Mouse (Mus musculus): ENCODE measurements around the gene BC024978. TPM values are rescaled to one million over a fixed set of nuclear protein-coding genes. Genes with fewer than 3 reads are reported as not detected.

Gene BC024978
- 0.16 and 0.19 TPM in 2 replicates for polyA plus RNA-seq (2012)

DNA sequence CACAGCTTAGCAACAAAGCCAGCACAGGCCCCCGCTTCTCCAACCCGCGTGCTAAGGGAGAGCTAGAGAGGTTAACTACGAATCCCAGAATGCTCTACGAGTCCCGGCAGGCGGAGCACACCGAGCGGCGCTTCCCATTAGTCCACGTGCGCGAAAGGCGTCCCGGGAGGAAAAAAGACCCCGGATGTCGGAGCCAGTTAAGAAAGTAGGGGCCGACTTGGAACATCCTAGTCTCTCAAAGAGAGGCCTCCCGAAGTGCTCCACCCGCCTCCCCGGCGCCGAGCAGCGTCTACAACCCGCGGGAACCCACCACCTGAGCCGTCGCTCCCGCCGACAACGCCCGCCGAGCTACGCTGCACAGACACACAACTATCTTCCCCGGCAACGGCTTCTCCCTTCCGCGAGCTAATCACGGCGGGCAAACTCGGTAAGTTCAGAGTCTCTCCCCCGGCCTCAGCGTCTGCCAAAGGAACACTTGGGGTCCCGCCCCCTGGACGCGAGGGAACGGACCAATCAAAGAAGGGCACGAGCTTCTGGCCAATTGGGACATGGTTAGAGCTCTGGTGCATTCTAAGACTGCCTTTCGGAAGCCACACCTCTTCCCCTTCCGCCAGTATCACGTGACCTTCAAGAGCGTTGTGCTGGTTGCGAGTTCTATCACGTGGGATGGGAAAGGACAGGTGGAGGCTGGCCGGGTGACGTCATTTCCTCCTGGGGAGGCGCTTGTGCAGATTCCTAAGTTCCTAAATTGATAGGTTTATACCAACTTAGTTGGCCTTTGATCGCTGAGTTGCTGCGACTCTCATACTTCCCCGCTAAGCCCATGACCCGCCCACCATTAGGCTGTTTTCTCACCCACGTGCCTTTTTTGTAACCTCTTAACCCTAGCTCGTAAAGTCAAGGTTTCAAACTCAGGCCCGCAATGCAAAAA is at the start of gene BC024978, which contains the start of gene Snrpa:
BC024978 (plus strand) TSS at position 101 of the 931 bp plus-strand sequence.
Snrpa (minus strand) TSS at position 591 of the 931 bp plus-strand sequence.
- Histone ChIP-seq H3K4me3 (replicated peaks) (peak within 1 kb of the TSS; percentile 95), H3K36me3 (ENCODE audit: control insufficient read depth) (peaks cover 43% of the 10 kb centered on the region), H3K4me1 (ENCODE audit: control insufficient read depth) (peaks cover 40% of the 10 kb centered on the region), H3K9me3 (ENCODE audit: control insufficient read depth, low read length) (no peaks in the 10 kb centered on the region), H3K27me3 (ENCODE audit: control insufficient read depth) (no peaks in the 10 kb centered on the region)
- TF ChIP-seq GATA1 (IDR thresholded peaks at IDR 0.05; ENCODE audit: low read length) (no peak), TAL1 (IDR thresholded peaks at IDR 0.05; ENCODE audit: low read length) (no peak)

DNA sequence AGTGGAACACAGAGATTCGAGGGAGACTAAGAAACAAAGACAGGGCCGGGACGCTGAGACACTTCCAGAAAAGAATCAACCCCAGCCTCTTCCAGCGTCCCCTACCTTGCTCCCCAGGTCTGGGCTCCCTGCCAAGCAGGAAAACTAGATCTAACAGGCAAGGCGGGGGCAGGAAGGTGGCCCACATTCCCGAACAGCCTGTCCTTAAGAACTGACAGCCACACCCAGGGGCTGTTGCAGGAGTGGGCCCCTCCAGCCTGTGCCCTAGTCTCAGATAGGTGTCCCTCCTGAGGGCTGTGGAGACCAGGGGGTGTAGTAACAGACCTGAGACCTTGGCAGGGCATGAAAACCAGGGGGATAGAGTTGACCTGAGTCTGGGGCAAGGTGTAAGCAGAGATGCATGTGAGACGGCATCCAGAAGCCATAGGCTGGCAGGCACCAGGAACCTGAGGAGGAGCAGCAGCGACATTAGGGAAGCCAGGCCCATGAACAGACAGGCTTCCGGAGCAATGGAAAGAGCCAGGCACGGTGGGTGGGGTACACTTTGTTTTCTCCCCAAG is 42.3 kb upstream of the BC024978 start, which contains the start of gene Cyp2t4:
Cyp2t4 (plus strand) TSS at position 510 of the 560 bp plus-strand sequence.
- no peaks in the 10 kb centered on the region for H3K4me1 ChIP-seq (ENCODE audit: control insufficient read depth)
- peaks cover 12% of the 10 kb centered on the region for H3K36me3 ChIP-seq (ENCODE audit: control insufficient read depth)
- no peaks in the 10 kb centered on the region for H3K9me3 ChIP-seq (ENCODE audit: control insufficient read depth, low read length)
- TF ChIP-seq GATA1 (IDR thresholded peaks at IDR 0.05; ENCODE audit: low read length): no peak
- no peak for TF ChIP-seq TAL1 (IDR thresholded peaks at IDR 0.05; ENCODE audit: low read length)
- no peak within 1 kb of the TSS for H3K4me3 ChIP-seq (replicated peaks)
- no peaks in the 10 kb centered on the region for H3K27me3 ChIP-seq (ENCODE audit: control insufficient read depth)

DNA sequence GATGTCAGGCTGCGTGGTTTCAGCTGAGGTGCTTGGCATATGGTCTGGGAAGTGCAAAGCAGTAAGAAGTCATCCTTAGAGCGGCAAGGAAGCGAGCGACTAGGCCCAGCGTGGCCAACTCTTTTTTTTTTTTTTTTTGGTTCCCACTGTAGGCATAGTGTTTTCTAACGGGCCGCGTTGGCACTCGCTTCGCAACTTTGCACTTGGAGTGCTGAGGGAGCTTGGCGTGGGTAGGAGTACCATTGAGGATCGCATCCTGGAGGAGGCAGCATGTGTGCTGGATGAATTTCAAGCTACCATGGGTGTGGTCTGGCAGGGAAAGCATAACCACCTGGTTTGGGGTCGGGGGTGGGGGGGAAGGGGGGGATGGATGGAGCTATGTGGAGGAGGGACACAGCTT is 39.6 kb upstream of the BC024978 start:
- no peaks in the 10 kb centered on the region for H3K9me3 ChIP-seq (ENCODE audit: control insufficient read depth, low read length)
- TF ChIP-seq GATA1 (IDR thresholded peaks at IDR 0.05; ENCODE audit: low read length) (no peak), TAL1 (IDR thresholded peaks at IDR 0.05; ENCODE audit: low read length) (no peak)
- H3K36me3 ChIP-seq (ENCODE audit: control insufficient read depth): peaks cover 36% of the 10 kb centered on the region
- no peak overlapping the region for H3K4me3 ChIP-seq (replicated peaks)
- no peaks in the 10 kb centered on the region for H3K27me3 ChIP-seq (ENCODE audit: control insufficient read depth)
- peaks cover 11% of the 10 kb centered on the region for H3K4me1 ChIP-seq (ENCODE audit: control insufficient read depth)

DNA sequence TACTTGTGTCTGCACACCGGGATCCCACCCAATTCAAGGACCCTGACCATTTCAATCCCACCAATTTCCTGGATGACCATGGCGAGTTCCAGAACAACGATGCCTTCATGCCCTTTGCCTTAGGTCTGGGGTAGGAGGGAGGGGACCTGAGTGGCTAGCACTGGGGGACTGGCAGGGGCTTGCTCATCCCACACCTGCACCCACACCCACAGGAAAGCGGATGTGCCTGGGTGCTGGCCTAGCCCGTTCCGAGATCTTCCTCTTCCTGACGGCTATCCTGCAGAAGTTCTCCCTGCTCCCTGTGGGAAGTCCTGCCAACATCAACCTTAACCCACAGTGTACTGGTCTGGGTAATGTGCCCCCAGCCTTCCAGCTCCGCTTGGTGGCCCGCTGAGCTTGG is 37.4 kb upstream of the BC024978 start:
- peaks cover 27% of the 10 kb centered on the region for H3K4me1 ChIP-seq (ENCODE audit: control insufficient read depth)
- H3K27me3 ChIP-seq (ENCODE audit: control insufficient read depth): no peaks in the 10 kb centered on the region
- peaks cover 58% of the 10 kb centered on the region for H3K36me3 ChIP-seq (ENCODE audit: control insufficient read depth)
- H3K9me3 ChIP-seq (ENCODE audit: control insufficient read depth, low read length): no peaks in the 10 kb centered on the region
- TF ChIP-seq GATA1 (IDR thresholded peaks at IDR 0.05; ENCODE audit: low read length) (no peak), TAL1 (IDR thresholded peaks at IDR 0.05; ENCODE audit: low read length) (no peak)
- H3K4me3 ChIP-seq (replicated peaks): no peak overlapping the region

DNA sequence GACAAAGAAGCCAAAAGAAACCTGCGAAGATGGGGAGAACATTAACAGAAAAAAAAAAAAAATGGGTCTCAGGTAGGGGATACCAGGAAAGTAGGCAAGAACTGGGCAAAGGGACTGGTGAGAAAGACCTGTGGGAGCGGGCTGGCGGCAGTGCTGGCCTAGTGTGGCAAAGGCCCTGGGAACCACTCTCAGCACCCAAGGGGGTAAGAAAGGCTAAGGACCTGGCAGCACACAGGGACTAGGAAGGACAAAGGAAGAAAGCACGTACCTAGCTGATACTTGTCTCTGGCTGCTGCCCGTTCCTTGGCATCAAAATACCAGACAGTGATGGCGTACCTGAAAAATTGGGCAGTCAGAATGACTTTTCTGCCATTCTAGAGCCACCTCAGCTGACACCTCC is 36.3 kb upstream of the BC024978 start:
- TF ChIP-seq TAL1 (IDR thresholded peaks at IDR 0.05; ENCODE audit: low read length) (no peak), GATA1 (IDR thresholded peaks at IDR 0.05; ENCODE audit: low read length) (no peak)
- Histone ChIP-seq H3K36me3 (ENCODE audit: control insufficient read depth) (peaks cover 67% of the 10 kb centered on the region), H3K9me3 (ENCODE audit: control insufficient read depth, low read length) (no peaks in the 10 kb centered on the region), H3K27me3 (ENCODE audit: control insufficient read depth) (no peaks in the 10 kb centered on the region), H3K4me3 (replicated peaks) (no peak overlapping the region), H3K4me1 (ENCODE audit: control insufficient read depth) (peaks cover 34% of the 10 kb centered on the region)

DNA sequence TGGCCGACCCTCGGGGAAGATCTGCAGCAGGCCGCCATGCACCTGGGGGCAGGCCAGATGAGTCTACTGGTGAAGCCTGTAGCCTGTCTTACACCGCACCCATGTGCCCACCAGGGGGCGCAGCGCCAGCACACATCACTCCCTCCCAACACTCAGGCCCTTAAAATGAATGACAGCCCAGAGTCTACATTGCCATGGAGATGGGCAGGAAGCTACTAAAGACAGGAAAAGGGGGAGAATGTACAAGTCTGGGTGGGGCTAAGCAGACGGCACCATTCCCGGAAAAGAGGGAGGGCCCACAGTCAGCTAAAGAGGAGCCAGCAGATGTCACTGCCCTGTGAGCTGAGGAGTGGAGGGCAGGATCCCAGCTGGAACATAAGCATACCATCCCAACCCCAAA is 35.7 kb upstream of the BC024978 start:
- TF ChIP-seq GATA1 (IDR thresholded peaks at IDR 0.05; ENCODE audit: low read length) (no peak), TAL1 (IDR thresholded peaks at IDR 0.05; ENCODE audit: low read length) (no peak)
- Histone ChIP-seq H3K27me3 (ENCODE audit: control insufficient read depth) (no peaks in the 10 kb centered on the region), H3K4me3 (replicated peaks) (no peak overlapping the region), H3K4me1 (ENCODE audit: control insufficient read depth) (peaks cover 39% of the 10 kb centered on the region), H3K9me3 (ENCODE audit: control insufficient read depth, low read length) (no peaks in the 10 kb centered on the region), H3K36me3 (ENCODE audit: control insufficient read depth) (peaks cover 73% of the 10 kb centered on the region)

DNA sequence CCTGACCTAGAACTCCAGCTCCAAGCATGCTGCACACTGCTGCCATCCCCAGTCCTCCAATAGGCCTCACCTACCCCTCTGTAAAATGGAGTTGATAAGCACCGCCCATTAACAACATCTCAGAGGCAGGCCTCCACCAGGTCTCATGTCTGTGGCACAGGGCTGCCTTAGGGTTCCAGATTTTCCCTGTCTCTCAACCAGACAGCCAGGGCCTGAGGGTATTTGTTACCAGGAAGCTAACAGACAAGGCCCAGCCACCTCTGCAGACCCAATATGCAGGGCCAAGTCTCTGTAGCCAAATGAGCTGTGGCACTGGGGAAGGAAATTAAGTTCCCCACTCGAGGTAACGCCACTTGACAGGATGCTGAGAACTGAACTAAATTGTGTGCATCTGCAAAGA is 34.7 kb upstream of the BC024978 start:
- Histone ChIP-seq H3K4me1 (ENCODE audit: control insufficient read depth) (peaks cover 50% of the 10 kb centered on the region), H3K36me3 (ENCODE audit: control insufficient read depth) (peaks cover 79% of the 10 kb centered on the region), H3K4me3 (replicated peaks) (no peak overlapping the region), H3K27me3 (ENCODE audit: control insufficient read depth) (no peaks in the 10 kb centered on the region), H3K9me3 (ENCODE audit: control insufficient read depth, low read length) (no peaks in the 10 kb centered on the region)
- TF ChIP-seq GATA1 (IDR thresholded peaks at IDR 0.05; ENCODE audit: low read length): no peak
- no peak for TF ChIP-seq TAL1 (IDR thresholded peaks at IDR 0.05; ENCODE audit: low read length)

DNA sequence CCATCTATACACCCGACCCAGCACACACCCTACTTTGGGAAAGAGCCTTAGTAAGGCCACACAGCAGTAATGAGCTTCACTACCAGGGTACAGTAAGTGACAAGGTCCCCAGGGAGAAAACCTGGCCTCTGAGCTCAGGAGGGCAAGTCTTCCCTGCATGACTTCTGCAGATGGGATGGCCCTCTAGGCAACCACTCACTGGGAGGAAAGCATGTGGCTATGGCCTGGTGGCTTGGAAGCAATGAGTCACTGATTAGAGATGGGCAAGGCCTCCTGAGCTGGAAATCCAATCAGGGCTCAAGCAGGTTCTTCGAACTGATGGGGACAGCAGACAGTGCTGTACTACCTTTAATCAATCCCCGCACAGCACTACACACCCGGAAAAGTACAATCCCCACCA is 33.8 kb upstream of the BC024978 start:
- Histone ChIP-seq H3K4me3 (replicated peaks) (no peak overlapping the region), H3K27me3 (ENCODE audit: control insufficient read depth) (no peaks in the 10 kb centered on the region), H3K9me3 (ENCODE audit: control insufficient read depth, low read length) (no peaks in the 10 kb centered on the region), H3K4me1 (ENCODE audit: control insufficient read depth) (peaks cover 53% of the 10 kb centered on the region), H3K36me3 (ENCODE audit: control insufficient read depth) (peaks cover 79% of the 10 kb centered on the region)
- no peak for TF ChIP-seq TAL1 (IDR thresholded peaks at IDR 0.05; ENCODE audit: low read length)
- TF ChIP-seq GATA1 (IDR thresholded peaks at IDR 0.05; ENCODE audit: low read length): no peak

DNA sequence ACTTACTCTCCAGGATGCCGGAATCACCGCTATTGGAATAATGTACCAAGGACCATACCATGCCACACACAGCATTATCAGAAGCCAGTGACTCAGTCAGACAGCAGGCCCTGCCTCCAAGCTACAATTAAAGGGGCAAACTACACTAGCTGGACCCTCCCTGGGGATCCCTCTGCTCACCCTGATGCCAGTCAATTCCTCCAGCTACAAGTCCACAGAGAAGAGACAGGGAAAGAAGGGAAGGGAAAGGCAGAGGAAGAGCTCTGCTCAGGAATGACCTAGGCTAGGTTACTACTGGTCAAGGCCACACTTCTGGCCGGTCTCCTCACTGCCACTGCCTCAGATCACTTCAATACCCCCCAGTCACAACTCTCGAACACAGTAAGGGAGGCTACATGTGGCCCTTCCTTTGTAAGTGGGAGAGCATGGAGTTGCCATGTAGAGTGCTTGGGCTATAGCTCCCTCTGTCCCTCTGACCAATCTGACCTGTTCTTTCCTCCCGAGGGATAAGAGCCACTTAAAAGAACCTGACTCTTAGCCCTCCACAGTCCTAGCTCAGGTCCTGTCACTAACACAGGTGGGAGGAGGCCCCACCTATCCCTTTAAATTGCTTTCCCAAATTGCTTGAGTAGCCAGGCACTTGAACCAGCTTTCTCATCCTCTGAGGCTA is 32.7 kb upstream of the BC024978 start:
- no peak for TF ChIP-seq GATA1 (IDR thresholded peaks at IDR 0.05; ENCODE audit: low read length)
- no peak for TF ChIP-seq TAL1 (IDR thresholded peaks at IDR 0.05; ENCODE audit: low read length)
- Histone ChIP-seq H3K27me3 (ENCODE audit: control insufficient read depth) (no peaks in the 10 kb centered on the region), H3K9me3 (ENCODE audit: control insufficient read depth, low read length) (no peaks in the 10 kb centered on the region), H3K4me3 (replicated peaks) (no peak overlapping the region), H3K36me3 (ENCODE audit: control insufficient read depth) (peaks cover 71% of the 10 kb centered on the region), H3K4me1 (ENCODE audit: control insufficient read depth) (peaks cover 65% of the 10 kb centered on the region)

Measured in erythroblast, embryonic 14.5 days (primary cell).